Mouse (Mus musculus) mesoderm, embryonic 11.5 days (tissue): ENCODE measurements around the gene Ankk1.

Experiments used
- DNase-seq: peaks from one replicate; pipeline ENCODE4 v3.0.0-alpha.2; 2012; ENCODE audit warnings: low read depth, low spot score

The Ankk1 gene

GRCm38 (mm10) chr9:49426921-49427320 is at the start of gene Ankk1:
TSS of gene Ankk1 (minus strand) at chr9:49427021.
- DNase-seq: no peak

- no peak for DNase-seq
Observed at GRCm38 (mm10) chr9:49472126-49472525, 45.3 kb upstream of the Ankk1 start.

GRCm38 (mm10) chr9:49470946-49471345 is 44.1 kb upstream of the Ankk1 start:
- DNase-seq: no peak

GRCm38 (mm10) chr9:49470006-49470405 is 43.2 kb upstream of the Ankk1 start:
- DNase-seq: no peak

GRCm38 (mm10) chr9:49456136-49456535 is 29.3 kb upstream of the Ankk1 start:
- no peak for DNase-seq

- no peak for DNase-seq
Observed at GRCm38 (mm10) chr9:49452396-49452795, 25.6 kb upstream of the Ankk1 start.

- DNase-seq: no peak
Observed at GRCm38 (mm10) chr9:49450491-49450890, 23.7 kb upstream of the Ankk1 start.

- no peak for DNase-seq
Observed at GRCm38 (mm10) chr9:49442621-49443020, 15.8 kb upstream of the Ankk1 start.

- DNase-seq: no peak
Observed at GRCm38 (mm10) chr9:49427478-49427877, 657 bp upstream of the Ankk1 start.

- no peak for DNase-seq
Observed at GRCm38 (mm10) chr9:49425585-49425984, 1.2 kb downstream of the Ankk1 start.

- no peak for DNase-seq
Observed at GRCm38 (mm10) chr9:49423866-49424265, 3.0 kb downstream of the Ankk1 start.

- DNase-seq: no peak
Observed at GRCm38 (mm10) chr9:49410621-49411020, 16.2 kb downstream of the Ankk1 start.

- DNase-seq: no peak
Observed at GRCm38 (mm10) chr9:49407028-49407427, 19.8 kb downstream of the Ankk1 start.

- DNase-seq: peak; percentile 12
Observed at GRCm38 (mm10) chr9:49403711-49404110, 23.1 kb downstream of the Ankk1 start.

GRCm38 (mm10) chr9:49396006-49396405 is 30.8 kb downstream of the Ankk1 start:
- DNase-seq: no peak

- DNase-seq: no peak
Observed at GRCm38 (mm10) chr9:49392242-49392641, 34.6 kb downstream of the Ankk1 start.

- DNase-seq: no peak
Observed at GRCm38 (mm10) chr9:49386119-49386518, 40.7 kb downstream of the Ankk1 start.

- no peak for DNase-seq
Observed at GRCm38 (mm10) chr9:49385301-49385700, 41.5 kb downstream of the Ankk1 start.

- DNase-seq: no peak
Observed at GRCm38 (mm10) chr9:49384855-49385254, 42.0 kb downstream of the Ankk1 start.

GRCm38 (mm10) chr9:49384041-49384440 is 42.8 kb downstream of the Ankk1 start:
- DNase-seq: peak; percentile 11

- DNase-seq: no peak
Observed at GRCm38 (mm10) chr9:49379962-49380361, 46.9 kb downstream of the Ankk1 start.

- no peak for DNase-seq
Observed at GRCm38 (mm10) chr9:49373946-49374345, 52.9 kb downstream of the Ankk1 start.

GRCm38 (mm10) chr9:49365763-49366162 is 61.1 kb downstream of the Ankk1 start:
- peak; percentile 43 for DNase-seq
